Mouse (Mus musculus) adrenal gland, postnatal 4 days (tissue): ENCODE results near the gene Pde6d. TPM values are rescaled to one million over a fixed set of nuclear protein-coding genes. Genes with fewer than 3 reads are reported as not detected.
"Not testable (repeated sequence)": the region's sequence is repeated elsewhere in the genome, so short reads cannot be mapped to it uniquely, and the experiment has no call there.

Experiments
- DNase-seq, 2 experiments: peaks; one replicate each; pipeline ENCODE4 v3.0.0; 2021 to 2022; ENCODE audit warnings: low spot score in 2 of 2, mixed read lengths in 2 of 2
- total RNA-seq, 2 experiments: library from RNA; stranded (reverse); gene quantifications; 2 replicates each; pipeline ENCODE4 v1.2.3; 2021

Pde6d gene
- total RNA-seq, 2 experiments from 2014 or later, result 35.8 to 35.9 TPM

DNA sequence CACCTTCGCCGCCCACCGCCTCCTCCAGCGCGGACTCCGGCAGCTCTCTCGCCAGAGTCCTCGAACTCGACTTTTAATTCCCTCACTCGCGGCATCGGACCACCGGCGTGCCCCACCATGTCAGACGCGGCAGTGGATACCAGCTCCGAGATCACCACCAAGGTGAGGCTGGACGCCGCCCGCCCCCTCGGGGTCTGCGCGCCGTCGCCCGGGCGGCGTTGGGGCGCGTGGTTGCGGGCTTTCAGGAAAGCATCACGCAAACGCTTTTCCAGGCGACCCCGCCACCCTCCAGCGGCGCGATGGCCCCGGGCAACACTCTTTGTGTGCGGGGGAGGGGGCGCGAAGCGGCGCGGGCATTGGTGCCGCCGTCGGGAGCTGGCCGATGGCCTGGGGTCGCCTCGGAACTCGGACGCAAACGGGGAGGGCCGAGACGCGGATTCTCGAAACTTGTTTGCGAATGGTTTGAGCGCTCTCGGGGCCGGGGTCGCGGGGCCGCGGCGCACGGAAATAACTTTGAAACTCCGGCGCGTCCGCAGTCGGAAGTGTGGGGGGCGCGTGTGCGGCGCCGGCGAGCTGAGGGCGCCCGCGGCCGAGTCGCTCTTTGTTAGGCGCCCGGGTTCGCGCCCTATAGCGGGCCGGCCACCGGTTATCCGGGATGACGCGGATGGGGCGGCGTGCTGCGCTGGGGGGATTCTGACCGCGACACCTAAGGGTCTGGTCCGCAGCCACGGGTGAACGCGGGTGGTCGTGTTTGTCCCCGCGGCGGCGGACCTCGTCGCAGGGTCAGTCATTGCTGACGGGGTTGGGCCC lies 55.4 kb downstream of the Pde6d start:
- DNase-seq, result no peak

GRCm38 (mm10) chr1:86526116-86526788 lies 56.2 kb downstream of the Pde6d start, which contains the start of gene Ptma:
TSS of gene Ptma (plus strand) at chr1:86526726.
- DNase-seq, result peak; percentile 94 to 97

GRCm38 (mm10) chr1:86525499-86526115 lies 56.8 kb downstream of the Pde6d start:
- peak in 1 of 2 experiments; percentile 65 for DNase-seq

- DNase-seq, result peak; percentile 97 to 100
These were observed 57.6 kb downstream of the Pde6d start for GRCm38 (mm10) chr1:86524619-86525498.

GRCm38 (mm10) chr1:86523776-86524618 lies 58.4 kb downstream of the Pde6d start:
- no peak for DNase-seq

GRCm38 (mm10) chr1:86522286-86522871 lies 60.0 kb downstream of the Pde6d start:
- no peak for DNase-seq

- DNase-seq, result no peak
These were observed 62.1 kb downstream of the Pde6d start for GRCm38 (mm10) chr1:86520361-86520760.

DNA sequence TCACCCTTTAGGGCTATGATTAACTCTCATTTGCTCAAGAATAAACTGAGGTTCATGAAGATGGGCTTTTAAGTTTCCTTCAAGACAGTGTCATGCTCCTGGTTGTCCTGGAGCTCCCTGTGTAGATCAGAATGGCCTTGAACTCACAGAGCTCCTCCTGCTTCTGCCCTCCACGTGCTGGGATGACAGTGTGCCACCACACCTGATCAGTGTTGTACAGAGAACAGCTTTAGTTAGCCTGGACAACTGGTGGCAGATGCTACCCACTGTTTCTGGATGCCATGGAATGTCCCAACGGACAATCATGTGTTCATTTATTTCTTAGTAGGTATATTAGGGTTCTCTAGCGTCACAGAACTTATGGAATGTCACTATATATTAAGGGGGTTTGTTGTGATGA lies 65.4 kb downstream of the Pde6d start:
- no peak for DNase-seq

GRCm38 (mm10) chr1:86515715-86516410 lies 66.6 kb downstream of the Pde6d start:
- no peak for DNase-seq

GRCm38 (mm10) chr1:86513031-86513430 lies 69.4 kb downstream of the Pde6d start:
- DNase-seq, result not testable (repeated sequence)

DNA sequence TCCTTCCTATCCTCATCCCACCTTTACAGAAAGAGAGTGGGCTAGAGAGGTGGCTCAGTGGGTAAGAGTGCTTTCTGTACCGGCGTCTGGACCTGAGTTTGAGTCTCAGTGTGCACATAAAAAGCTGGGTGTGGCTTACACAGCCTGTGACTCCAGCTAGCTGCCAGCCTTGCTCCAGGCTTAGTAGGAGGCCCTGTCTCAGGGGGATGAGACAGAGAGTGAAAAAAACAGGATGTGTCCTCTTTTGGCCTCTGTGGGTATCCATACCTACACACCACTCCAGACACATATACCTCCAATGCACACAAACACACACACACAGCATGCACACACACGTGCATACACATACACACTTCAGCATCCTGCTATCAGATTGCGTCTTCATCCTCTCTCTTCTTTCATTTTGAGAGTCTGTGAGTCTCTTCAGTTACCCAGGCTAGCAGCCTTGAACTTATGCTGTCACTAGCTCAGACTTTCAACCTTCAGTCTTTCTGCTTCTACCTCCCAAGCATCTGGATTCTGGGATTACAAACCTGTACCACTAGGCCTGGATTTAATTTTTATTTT lies 70.2 kb downstream of the Pde6d start:
- DNase-seq, result no peak

GRCm38 (mm10) chr1:86510676-86511441 lies 71.6 kb downstream of the Pde6d start:
- DNase-seq, result no peak

DNA sequence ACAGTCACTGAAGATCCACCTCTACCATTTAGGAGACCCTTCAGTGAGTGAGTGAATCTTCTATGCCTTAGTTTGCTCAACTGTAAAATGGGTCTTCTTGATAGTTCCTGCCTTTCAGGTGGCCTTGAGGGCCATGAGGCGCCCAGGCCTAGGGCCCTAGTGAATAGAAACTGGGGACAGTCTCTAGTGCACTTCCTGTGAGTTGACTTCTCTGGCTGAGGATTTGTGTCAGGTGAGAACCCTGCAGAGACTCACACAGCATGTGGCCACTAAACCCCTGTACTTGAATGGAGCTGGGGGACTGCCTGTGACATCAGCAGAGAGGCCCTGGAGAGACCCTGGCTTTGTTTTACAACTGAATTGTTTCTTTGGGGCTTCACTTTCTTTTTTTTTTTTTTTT lies 72.2 kb downstream of the Pde6d start:
- no peak for DNase-seq

- peak; percentile 61 to 78 for DNase-seq
These were observed 73.0 kb downstream of the Pde6d start for GRCm38 (mm10) chr1:86509410-86509809.

GRCm38 (mm10) chr1:86507866-86508265 lies 74.6 kb downstream of the Pde6d start:
- no peak for DNase-seq

DNA sequence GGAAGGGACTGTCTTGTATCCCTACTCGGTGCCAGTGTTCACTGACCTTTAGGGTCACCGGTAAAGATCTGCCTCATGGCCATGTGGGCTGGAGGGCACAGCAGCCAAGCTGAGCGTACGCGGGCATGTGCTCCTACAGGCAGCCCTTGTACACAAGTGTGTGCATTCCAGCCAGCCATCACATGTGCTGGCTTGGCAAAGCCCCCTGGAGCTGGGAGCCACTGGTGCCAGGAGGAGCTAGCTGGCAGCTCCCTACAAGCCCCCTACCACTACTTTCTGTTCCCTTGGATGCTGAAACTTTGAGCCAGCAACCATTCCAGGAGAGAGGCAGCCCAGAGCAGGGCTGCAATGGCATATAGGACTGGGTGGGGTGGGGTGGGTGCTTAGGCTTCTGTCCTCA lies 76.0 kb downstream of the Pde6d start:
- no peak for DNase-seq

DNA sequence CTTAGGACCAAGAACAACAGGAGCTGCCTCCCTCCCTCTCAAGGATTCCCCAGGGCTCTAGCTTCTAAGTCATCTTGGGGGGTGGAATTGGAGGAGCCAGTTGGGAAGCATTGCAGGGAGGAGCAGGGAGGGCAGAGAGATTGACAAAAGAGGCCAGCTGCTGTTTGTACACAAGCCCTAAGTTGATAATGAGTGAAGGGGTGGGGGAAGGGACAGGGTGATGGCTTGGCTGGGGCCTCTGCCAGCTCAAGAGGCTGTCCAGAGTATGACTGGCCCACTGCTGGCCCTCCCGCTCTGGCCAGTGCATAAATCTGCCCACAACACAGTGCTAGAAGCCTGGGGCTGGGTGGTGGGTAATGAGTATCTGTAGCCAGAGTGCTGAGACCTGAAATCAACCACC lies 77.0 kb downstream of the Pde6d start:
- DNase-seq, result no peak
